Mouse (Mus musculus) adrenal gland, postnatal 25 days (tissue): ENCODE results near the gene Klhl30. TPM values are rescaled to one million over a fixed set of nuclear protein-coding genes. Genes with fewer than 3 reads are reported as not detected.

Source experiments
- total RNA-seq: library from RNA; stranded (reverse); gene quantifications from 2 replicates; pipeline ENCODE4 v1.2.3, GENCODE M21; 2021

Klhl30 gene
- total RNA-seq, 1 experiment from 2014 or later, result 0.46 TPM

Other genes starting within 250 kb of the Klhl30 start
- gene Rbm44, start 205.9 kb upstream of the Klhl30 start, total RNA-seq, result 0.36 TPM in 1 of 2 replicates, not detected in the other
- 6.4 and 8.1 TPM in 2 replicates for gene Ramp1, start 171.2 kb upstream of the Klhl30 start, total RNA-seq
- gene Ube2f, start 100.7 kb upstream of the Klhl30 start, total RNA-seq, result 71.1 and 79.9 TPM in 2 replicates
- gene Scly, start 52.7 kb upstream of the Klhl30 start, total RNA-seq, result 16.2 and 18.4 TPM in 2 replicates
- not detected in 2 replicates for gene Espnl, start 28.9 kb upstream of the Klhl30 start, total RNA-seq
- 2.7 and 5.9 TPM in 2 replicates for gene Erfe, start 15.4 kb downstream of the Klhl30 start, total RNA-seq
- gene Ilkap, start 47.8 kb downstream of the Klhl30 start, total RNA-seq, result 108 and 115 TPM in 2 replicates
- 160 and 211 TPM in 2 replicates for gene Hes6, start 63.0 kb downstream of the Klhl30 start, total RNA-seq
- 37.4 and 37.5 TPM in 2 replicates for gene Per2, start 108.3 kb downstream of the Klhl30 start, total RNA-seq
- gene Traf3ip1, start 143.6 kb downstream of the Klhl30 start, total RNA-seq, result 12.1 and 13.5 TPM in 2 replicates
- 17.0 and 19.3 TPM in 2 replicates for gene Asb1, start 189.5 kb downstream of the Klhl30 start, total RNA-seq